Mouse (Mus musculus): ENCODE results near the gene Lrig1.
"Not testable (repeated sequence)": the region's sequence is repeated elsewhere in the genome, so short reads cannot be mapped to it uniquely, and the experiment has no call there.

Lrig1 gene

DNA sequence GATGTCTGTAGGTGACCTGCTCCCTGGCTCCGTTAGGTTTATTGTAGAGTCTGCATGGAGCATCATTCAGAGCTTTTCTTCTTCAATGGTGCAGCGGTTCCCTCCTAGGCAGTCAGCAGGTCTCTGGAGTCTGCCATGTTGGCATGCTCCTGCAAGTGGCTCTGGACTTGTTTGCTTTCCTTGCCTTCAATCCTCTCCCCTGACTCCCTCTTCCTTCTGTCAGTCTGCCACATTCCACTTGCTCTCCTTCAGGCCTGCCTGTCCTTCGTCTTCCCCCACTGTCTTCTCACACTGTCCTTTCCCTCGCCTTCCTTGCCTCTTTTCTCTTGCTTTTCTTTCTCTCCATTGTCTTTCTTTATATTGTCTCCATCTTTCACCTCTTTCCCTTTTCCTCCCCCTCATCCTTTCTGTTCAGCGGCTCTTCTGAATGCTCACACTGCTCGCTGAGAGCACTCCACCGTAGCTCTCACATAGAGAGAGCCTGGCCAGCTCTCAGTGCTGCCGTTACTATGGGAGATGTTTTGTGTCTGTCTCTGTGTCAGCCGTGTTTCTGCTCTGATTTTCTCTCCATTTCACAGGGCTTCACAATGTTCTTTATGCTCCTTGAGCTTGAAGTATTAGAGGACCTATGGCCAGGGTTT, 124.3 kb downstream of the Lrig1 start:
- no peak for DNase-seq (ENCODE audit: low spot score)

DNA sequence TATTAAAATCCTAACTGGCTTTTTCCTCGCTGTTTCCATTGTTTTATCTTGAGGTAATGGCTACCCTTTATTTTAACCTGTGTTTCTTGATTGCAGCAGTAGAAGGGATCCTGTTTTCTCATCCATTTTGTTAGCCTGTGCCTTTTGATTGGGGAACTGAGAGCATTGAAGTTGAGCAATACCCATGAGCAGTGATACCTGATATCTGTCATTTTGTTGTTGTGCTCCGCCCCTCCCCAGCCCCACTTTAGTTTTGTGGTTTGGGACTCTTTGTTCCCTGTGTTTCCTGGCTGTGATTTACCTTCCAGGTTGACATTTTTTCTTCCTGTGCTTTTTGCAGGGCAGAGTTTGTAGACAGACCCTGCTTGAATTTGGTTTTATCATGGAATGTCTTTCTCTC, 131.9 kb downstream of the Lrig1 start:
- DNase-seq (ENCODE audit: low spot score) = no peak

DNA sequence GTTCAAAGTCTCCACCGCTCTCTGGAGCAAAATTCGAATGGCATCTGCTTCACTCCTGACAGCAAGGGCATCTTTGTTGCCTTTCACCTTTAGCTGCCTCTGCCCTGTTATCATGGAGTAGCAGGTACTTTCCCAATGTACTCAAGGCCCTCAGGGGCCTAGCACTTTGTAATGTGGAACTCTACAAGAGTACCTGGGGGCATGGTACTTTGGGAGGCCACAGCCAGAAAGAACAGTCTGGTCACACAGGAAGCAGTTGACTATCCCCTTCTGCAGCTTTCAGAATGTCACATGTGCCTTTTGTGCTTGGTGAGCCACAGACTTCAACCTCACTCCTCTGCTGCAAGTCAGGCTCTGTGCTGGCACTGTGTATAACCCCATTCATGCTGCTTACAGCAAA, 134.2 kb downstream of the Lrig1 start:
- DNase-seq (ENCODE audit: low spot score) = no peak

DNA sequence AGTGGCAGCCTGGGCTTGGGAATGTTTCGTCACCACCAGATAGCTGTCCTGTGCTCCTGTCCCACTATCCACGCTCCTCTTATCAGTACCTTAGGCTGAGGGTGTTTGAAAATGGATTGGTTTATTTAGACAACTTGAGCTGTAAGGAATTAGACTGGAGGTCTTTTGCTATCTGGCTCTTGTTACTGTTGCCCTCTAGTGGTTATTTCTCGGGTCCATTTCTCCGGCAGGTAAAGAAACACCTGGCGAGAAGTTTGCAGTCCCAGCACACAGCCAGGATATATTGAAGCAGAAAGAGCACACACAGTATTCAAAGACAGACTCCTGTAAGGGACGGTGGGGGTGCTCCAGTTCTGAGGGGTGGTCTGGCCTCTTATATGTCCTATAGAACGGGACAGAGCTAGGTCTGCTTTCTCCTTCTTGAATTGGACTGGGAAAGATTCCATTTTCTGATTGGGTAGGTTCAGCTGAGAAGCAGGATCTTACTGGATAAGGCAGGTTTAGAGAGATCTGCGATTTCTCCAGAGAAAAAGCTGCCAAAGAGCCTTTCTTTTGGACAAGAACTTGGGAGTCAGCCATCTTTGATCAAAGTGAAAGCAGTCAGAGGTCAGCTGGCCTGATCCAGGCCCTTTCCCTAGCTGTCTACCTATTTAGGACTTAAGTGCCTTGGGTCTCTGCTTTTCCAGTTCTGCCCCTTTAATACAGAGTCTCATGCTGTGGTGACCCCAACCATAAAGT, 136.6 kb downstream of the Lrig1 start:
- peak; percentile 35 for DNase-seq (ENCODE audit: low spot score)

DNA sequence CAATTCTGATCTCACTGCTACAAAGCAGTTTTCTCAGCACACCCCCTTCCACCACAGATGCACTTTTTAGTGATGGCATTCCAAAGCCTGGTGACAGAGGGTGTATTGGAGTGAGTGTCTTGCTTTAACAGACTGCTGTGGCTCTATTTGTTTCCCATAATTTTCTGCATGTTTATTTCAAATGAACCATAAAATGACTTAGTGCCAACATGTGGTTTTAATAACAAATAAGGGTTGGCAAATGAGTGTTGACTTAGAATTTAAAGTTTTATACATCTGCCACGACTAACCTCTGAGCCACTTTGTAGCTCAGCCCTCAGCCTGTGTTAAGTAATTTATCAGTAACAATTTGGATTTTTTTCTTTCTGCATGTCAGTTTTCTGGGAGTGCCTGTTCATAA, 138.6 kb downstream of the Lrig1 start:
- DNase-seq (ENCODE audit: low spot score) = no peak

DNA sequence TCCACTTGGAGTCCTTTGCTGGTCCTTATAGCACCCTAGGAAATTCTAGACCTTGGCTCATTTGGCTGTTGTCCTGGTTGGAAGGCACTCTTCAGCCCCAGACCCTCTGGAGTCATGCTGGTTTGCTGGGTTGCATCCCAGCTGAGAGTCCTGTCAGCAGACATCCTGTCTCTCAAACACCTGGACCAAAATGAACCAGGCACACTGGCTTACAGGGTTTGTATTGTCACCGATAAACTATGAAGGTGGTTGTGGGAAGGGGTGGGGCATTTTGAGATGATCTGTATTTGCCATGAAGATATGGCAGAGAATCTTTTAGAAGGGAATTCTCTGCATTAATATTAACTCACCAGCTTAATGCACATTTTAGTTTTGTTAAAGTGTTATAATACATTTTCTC, 139.1 kb downstream of the Lrig1 start:
- no peak for DNase-seq (ENCODE audit: low spot score)

DNA sequence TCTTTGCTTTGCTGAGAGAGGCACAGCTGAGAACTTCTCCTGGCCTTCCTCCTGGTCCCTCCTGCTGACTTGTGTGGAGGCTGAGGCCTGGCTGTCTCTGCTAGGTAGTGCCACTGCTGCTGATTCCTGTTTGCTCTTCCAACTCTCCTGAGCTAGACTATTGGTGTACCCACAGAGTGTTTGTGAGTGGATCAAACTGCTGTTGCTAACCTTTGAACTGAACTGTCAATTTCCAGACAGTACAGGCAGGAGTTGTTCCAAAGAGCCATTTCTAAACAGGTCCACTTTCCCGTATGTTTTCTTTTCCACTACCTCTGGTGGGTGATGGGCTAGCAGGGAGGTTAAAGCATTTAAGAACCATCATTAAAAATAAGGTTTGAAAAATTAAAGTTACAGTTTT, 141.4 kb downstream of the Lrig1 start:
- DNase-seq (ENCODE audit: low spot score) = not testable (repeated sequence)

Data from yolk sac, embryonic 10.5 days (tissue).